Mouse (Mus musculus): ENCODE results near the gene Atp6v0a2.

- TF ChIP-seq USF2 (conservative IDR thresholded peaks at IDR 0.05; ENCODE audit: low read depth, low read length) (no peak), CTCF (conservative IDR thresholded peaks at IDR 0.05 in 1 of 2, IDR thresholded peaks at IDR 0.05 in 1 of 2; ENCODE audit: low read depth in 2 of 2, low read length in 2 of 2) (no peak), CHD1 (IDR thresholded peaks at IDR 0.05; ENCODE audit: low read depth, low read length) (no peak), HCFC1 (IDR thresholded peaks at IDR 0.05; ENCODE audit: low read depth, low read length) (no peak), MYC (IDR thresholded peaks at IDR 0.05; ENCODE audit: low read depth, low read length) (no peak), NELFE (IDR thresholded peaks at IDR 0.05; ENCODE audit: low read depth, low read length) (no peak)
Measured at GRCm38 (mm10) chr5:124622890-124623289, 5.5 kb upstream of the Atp6v0a2 start.

Measured in CH12.LX (cell line).